Mouse (Mus musculus) activated CD4-positive, CD25-positive, alpha-beta regulatory T cell (primary cell): ENCODE results near the gene D630003M21Rik. TPM values are rescaled to one million over a fixed set of nuclear protein-coding genes. Genes with fewer than 3 reads are reported as not detected.

Source experiments
- polyA plus RNA-seq, 2 experiments: library from polyadenylated mRNA; unstranded; fragments of 100-300 nt; shearing (Covaris generic); gene quantifications; one replicate each; pipeline ENCODE4 v1.2.1; 2017

D630003M21Rik gene
- under 1 TPM in 1 of 2 experiments, not detected in 1; 0.23 TPM for polyA plus RNA-seq

DNA sequence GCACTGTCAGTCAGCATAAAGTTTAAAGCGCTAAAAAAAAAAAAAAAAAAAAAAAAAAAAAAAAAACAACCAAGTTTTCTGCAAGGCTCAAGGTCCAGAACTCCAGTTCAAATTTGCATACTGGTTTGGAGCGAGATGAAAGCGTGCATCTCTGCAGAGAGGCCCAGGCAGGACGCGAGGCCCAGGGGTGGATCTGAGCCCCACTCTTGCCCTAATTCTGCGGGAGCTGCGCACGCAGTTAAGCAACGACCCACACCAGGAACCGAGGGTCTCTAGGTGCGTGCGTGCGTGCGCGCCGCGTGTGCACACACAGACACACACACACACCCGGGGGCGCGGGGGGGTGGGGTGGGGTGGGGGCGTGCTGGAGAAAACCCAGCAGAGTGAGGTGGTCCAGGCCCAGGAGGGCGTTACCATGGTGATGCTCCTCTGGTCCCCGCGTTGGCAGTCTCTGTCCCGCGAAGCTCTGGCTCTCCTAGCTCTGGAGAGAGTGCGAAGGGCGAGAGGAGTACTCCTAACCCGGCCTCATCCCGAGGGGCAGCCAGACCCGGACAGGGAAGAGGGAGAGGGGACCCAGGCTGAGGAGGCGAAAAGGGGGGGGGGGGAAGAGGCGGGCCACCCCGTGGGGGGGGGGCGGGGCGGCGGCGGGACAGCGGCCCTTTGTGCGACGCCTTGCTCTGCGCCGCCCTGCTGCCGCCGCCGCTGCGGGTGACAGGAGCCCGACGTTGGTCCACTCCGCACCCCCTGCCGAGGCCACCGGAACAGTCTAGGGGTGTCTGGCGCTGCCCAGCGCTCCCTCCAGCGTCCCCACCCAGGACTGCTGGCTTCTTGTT, at the start of gene D630003M21Rik:
TSS of gene D630003M21Rik (minus strand) at position 553 of the 833 bp plus-strand sequence.

DNA sequence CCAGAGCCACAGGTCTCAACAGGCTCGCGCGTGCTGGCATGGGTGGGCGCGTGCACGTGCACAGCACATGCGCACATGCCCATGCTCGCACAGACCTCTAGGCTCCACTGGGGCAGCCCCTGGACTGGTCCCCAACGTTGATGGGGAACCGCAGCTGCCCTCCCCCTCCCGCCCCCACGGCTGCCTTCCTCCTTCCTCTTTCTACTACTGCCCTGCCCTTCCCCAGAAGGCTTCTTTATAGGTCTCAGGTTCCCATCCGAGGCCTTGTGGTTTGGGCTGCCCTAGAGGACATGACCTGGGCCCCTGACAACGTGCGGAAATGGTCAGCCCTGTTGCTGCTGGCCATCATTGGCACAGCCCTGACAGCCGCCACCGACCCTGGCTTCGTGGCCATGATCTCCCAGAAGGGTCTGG, 29.0 kb upstream of the D630003M21Rik start, which contains the start of gene Bpi:
TSS of gene Bpi (plus strand) at position 90 of the 414 bp plus-strand sequence.

DNA sequence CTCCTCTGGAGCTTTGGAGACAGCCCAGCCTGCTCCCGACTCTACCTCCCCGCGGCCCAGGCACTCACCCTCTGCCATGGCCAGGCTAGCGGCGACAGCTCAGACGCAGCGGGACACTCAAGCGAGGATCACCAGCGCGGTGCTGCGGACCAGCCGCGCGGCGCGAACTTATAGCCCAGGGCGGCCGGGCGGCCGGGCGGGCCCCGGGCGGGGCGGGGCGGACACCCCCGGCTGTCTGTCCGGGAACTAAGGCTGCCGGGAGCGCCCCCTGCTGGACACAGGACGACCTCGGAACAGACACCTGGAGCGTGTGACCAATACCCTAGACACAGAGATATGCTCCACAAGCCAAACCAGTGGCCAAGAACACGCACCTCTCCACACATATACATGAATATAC, 82.8 kb downstream of the D630003M21Rik start, which contains the start of gene Tgm2:
TSS of gene Tgm2 (minus strand) at position 214 of the 400 bp plus-strand sequence.

Other genes starting within 250 kb of the D630003M21Rik start
- 10 to 100 TPM; 18.8 to 24.9 TPM for gene Tti1, start 200.8 kb downstream of the D630003M21Rik start, polyA plus RNA-seq
- gene Rprd1b, start 200.7 kb downstream of the D630003M21Rik start, polyA plus RNA-seq = 10 to 100 TPM; 31.5 to 35.9 TPM
- gene Tgm2, start 82.8 kb downstream of the D630003M21Rik start, polyA plus RNA-seq = 1 to 10 TPM; 2.9 to 6.7 TPM
- gene Bpi, start 28.9 kb upstream of the D630003M21Rik start, polyA plus RNA-seq = not detected
- gene Lbp, start 77.3 kb upstream of the D630003M21Rik start, polyA plus RNA-seq = under 1 TPM; 0.14 to 0.37 TPM
- gene Snhg11, start 146.4 kb upstream of the D630003M21Rik start, polyA plus RNA-seq = under 1 TPM in 1 of 2 experiments, not detected in 1; 0.47 TPM
- gene Ralgapb, start 180.6 kb upstream of the D630003M21Rik start, polyA plus RNA-seq = 10 to 100 TPM; 29.2 to 33.8 TPM